Mouse (Mus musculus): ENCODE results near the gene B2m. TPM values are rescaled to one million over a fixed set of nuclear protein-coding genes. Genes with fewer than 3 reads are reported as not detected.
A peak's percentile ranks its signal among the peaks of the same experiment; 100 is the strongest.

Gene B2m
- polyA plus RNA-seq, 1 experiment, result 1,325 TPM

DNA sequence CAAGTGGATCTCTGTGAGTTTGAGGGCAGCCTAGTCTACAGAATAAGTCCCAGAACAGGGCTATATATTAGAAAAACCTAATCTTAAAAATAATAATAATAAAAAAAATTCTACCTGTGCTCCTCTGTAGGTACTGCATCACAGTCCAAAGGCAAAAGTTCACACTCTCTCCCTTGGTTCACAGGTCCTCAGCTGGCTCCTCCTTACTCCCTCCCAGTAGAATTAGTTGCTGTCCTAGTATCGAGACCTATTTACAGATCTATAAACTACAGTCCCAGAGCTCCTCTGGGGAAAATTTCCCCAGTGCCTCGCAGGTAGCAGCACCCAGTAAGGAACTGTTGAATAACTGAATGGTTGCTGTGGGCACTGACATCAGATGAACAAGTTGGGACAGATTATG, 6.7 kb upstream of the B2m start:
- H3K4me3 ChIP-seq (ENCODE audit: low read depth, low read length), result no peak overlapping the region
- H3K27ac ChIP-seq (ENCODE audit: insufficient read depth, low read depth, low read length), result peak overlapping the region; percentile 63
- H3K27me3 ChIP-seq (ENCODE audit: control insufficient read depth, insufficient read depth, low read length), result no peaks in the 10 kb centered on the region
- 27% methylated on average over 2 of the region's 2 CpGs for WGBS
- TF ChIP-seq CTCF (IDR thresholded peaks at IDR 0.05; ENCODE audit: extremely low read depth, insufficient read length, insufficient replicate concordance, low read depth, low read length) (no peak), POLR2A (IDR thresholded peaks at IDR 0.05; ENCODE audit: low read depth, low read length) (no peak)
- no peaks in the 10 kb centered on the region for H3K36me3 ChIP-seq (ENCODE audit: control insufficient read depth, insufficient read depth, low read length)
- H3K4me1 ChIP-seq (ENCODE audit: control insufficient read depth, insufficient read depth, insufficient read length, low read length), result peaks cover 11% of the 10 kb centered on the region; the same call in 1 of the 2 replicates

DNA sequence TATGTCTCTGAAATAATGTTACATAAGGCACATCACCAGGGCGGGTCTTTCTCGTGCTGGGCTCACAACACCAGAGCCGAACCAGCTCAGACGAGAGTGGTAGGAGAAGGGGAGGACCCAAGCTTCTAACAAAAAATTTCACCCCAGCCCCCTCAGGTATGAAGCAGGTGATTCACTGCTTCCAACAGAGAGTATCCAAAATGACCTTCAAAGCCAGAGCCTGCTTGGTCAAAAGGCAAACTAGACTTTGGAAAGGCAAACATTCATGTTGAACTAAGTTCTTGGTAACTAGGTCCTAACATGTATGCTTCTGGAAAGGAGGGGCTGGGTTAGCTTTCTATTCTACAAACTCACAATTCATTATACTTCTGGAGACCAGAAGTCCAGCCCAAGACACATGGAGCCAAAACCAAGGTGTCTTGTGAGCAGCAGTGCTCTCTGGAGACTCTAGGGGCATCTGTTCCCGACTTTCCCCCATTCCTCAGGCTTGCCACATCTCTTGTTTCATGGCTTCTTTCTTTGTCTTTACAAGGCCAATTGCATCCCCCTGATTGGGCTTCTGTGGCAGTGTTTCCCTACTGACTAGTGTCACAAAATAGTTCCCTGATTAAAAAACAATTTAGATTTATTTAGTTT, 6.0 kb upstream of the B2m start:
- no peak for TF ChIP-seq CTCF (IDR thresholded peaks at IDR 0.05; ENCODE audit: extremely low read depth, insufficient read length, insufficient replicate concordance, low read depth, low read length)
- no peak for TF ChIP-seq POLR2A (IDR thresholded peaks at IDR 0.05; ENCODE audit: low read depth, low read length)
- H3K27ac ChIP-seq (ENCODE audit: insufficient read depth, low read depth, low read length), result peak overlapping the region; percentile 63
- H3K4me1 ChIP-seq (ENCODE audit: control insufficient read depth, insufficient read depth, insufficient read length, low read length), result peaks cover 13% of the 10 kb centered on the region; the same call in 1 of the 2 replicates
- WGBS, result 71% methylated on average over 5 of the region's 5 CpGs
- no peak overlapping the region for H3K4me3 ChIP-seq (ENCODE audit: low read depth, low read length)
- no peaks in the 10 kb centered on the region for H3K36me3 ChIP-seq (ENCODE audit: control insufficient read depth, insufficient read depth, low read length)
- H3K27me3 ChIP-seq (ENCODE audit: control insufficient read depth, insufficient read depth, low read length), result no peaks in the 10 kb centered on the region

DNA sequence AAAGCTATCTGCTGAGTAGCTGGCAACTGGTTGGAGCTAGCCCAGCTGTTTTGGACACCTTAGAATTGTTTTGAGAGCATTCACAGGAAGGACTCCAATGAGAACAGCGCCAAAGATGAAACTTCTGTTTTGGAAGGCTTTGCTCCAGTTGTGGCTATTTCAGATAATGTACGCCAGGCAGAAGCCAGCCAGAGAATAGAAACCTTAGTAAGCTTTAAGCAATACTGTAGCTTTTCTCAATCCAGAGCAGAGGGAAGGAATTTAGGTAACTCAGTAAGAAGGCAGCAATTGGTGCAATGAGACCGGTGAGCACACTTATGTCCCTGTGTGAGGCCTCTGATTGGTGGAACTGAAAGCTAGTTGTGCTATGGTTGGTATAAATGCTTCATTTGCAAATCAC, 4.4 kb upstream of the B2m start:
- no peak for TF ChIP-seq POLR2A (IDR thresholded peaks at IDR 0.05; ENCODE audit: low read depth, low read length)
- TF ChIP-seq CTCF (IDR thresholded peaks at IDR 0.05; ENCODE audit: extremely low read depth, insufficient read length, insufficient replicate concordance, low read depth, low read length), result no peak
- Histone ChIP-seq H3K36me3 (ENCODE audit: control insufficient read depth, insufficient read depth, low read length) (no peaks in the 10 kb centered on the region), H3K27ac (ENCODE audit: insufficient read depth, low read depth, low read length) (no peak overlapping the region), H3K4me1 (ENCODE audit: control insufficient read depth, insufficient read depth, insufficient read length, low read length) (peaks cover 6% of the 10 kb centered on the region), H3K4me3 (ENCODE audit: low read depth, low read length) (no peak overlapping the region), H3K27me3 (ENCODE audit: control insufficient read depth, insufficient read depth, low read length) (no peaks in the 10 kb centered on the region)
- WGBS, result 94% methylated on average over 3 of the region's 3 CpGs

DNA sequence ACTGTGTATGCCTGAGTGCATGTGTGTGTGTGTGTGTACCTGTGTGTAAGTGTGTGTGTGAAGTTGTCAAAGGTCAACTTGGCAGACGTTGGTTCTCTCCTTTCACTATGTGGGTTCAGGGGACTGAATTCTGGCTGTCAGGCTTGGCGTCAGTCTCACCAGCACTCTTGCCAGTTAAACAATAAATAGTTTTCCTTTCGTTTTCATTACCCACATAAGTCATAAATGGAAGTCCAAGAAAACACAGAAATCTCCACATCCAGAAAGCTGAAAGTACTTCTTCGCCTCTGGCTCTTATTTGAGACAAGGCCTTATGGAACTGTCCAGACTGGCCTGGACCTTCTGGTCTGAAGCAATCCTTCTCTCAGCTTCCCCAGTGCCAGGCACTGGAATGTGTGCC, 1.7 kb upstream of the B2m start:
- H3K4me3 ChIP-seq (ENCODE audit: low read depth, low read length), result no peak overlapping the region

DNA sequence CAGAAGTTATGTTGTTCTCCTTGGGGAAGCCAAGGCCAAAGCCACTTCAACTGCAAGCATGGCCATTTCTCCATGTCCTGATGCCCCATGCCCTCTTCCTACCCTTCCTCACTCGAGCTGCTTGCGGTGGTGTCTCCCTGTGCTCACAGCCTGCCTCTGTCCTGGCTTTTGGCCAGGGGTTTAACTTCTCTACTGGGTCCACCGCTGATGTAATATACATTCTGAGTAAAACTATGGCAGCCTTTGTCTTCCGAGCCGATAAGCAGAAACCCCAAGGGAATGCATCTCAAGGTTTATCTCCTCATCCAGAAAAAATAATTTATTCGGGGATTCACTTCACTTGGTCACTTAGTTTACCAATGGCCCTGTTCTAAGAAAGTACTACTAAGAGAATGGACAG, 799 bp upstream of the B2m start:
- Histone ChIP-seq H3K27me3 (ENCODE audit: control insufficient read depth, insufficient read depth, low read length) (no peaks in the 10 kb centered on the region), H3K27ac (ENCODE audit: insufficient read depth, low read depth, low read length) (peak overlapping the region; percentile 87)
- 53% methylated on average over 6 of the region's 6 CpGs for WGBS

More for the DNA sequence above, 1.7 kb upstream of the B2m start:
- H3K4me1 ChIP-seq (ENCODE audit: control insufficient read depth, insufficient read depth, insufficient read length, low read length), result peaks cover 6% of the 10 kb centered on the region
- peaks cover 14% of the 10 kb centered on the region for H3K36me3 ChIP-seq (ENCODE audit: control insufficient read depth, insufficient read depth, low read length)
- peak overlapping the region; percentile 84 for H3K27ac ChIP-seq (ENCODE audit: insufficient read depth, low read depth, low read length)
- TF ChIP-seq POLR2A (IDR thresholded peaks at IDR 0.05; ENCODE audit: low read depth, low read length), result no peak
- TF ChIP-seq CTCF (IDR thresholded peaks at IDR 0.05; ENCODE audit: extremely low read depth, insufficient read length, insufficient replicate concordance, low read depth, low read length), result no peak
- H3K27me3 ChIP-seq (ENCODE audit: control insufficient read depth, insufficient read depth, low read length), result no peaks in the 10 kb centered on the region
- WGBS, result 18% methylated on average over 4 of the region's 4 CpGs

DNA sequence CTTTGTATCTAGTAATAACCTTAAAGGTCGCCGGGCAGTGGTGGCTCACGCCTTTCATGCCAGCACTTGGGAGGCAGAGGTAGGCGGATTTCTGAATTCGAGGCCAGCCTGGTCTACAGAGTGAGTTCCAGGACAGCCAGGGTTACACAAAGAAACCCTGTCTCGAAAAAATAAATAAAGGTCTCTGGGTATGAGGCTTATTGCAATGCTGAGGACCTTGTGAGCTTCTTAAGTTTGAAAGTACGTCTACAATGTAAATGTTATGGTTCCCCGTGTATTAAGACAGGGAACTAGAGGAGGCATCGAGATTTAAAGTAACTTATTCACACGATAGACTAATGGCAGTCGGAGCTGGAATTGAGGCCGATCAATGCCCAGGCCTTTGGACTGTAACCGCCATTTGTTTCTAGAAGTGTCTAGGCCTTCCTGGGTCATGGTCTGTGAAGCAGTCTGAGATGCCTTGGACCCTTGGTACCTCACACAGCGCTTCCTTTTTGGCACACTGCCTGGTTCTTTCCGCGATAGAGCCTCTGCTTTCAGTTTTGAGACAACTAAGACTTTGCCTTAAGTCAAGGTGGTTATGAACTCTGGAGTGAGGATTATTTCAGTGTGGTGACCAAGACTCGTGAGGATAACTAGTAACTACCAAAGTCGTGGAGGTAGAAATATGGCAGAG, 894 bp downstream of the B2m start:
- Histone ChIP-seq H3K4me1 (ENCODE audit: control insufficient read depth, insufficient read depth, insufficient read length, low read length) (peaks cover 9% of the 10 kb centered on the region), H3K27ac (ENCODE audit: insufficient read depth, low read depth, low read length) (peak overlapping the region; percentile 90), H3K27me3 (ENCODE audit: control insufficient read depth, insufficient read depth, low read length) (no peaks in the 10 kb centered on the region), H3K36me3 (ENCODE audit: control insufficient read depth, insufficient read depth, low read length) (peaks cover 38% of the 10 kb centered on the region), H3K4me3 (ENCODE audit: low read depth, low read length) (peak overlapping the region; percentile 74)
- 2% methylated on average over 18 of the region's 18 CpGs for WGBS
- TF ChIP-seq POLR2A (IDR thresholded peaks at IDR 0.05; ENCODE audit: low read depth, low read length) (peak; percentile 41; the same call in 1 of the 2 replicates), CTCF (IDR thresholded peaks at IDR 0.05; ENCODE audit: extremely low read depth, insufficient read length, insufficient replicate concordance, low read depth, low read length) (no peak)

More for the DNA sequence above, 799 bp upstream of the B2m start:
- Histone ChIP-seq H3K4me1 (ENCODE audit: control insufficient read depth, insufficient read depth, insufficient read length, low read length) (peaks cover 9% of the 10 kb centered on the region), H3K36me3 (ENCODE audit: control insufficient read depth, insufficient read depth, low read length) (peaks cover 23% of the 10 kb centered on the region), H3K4me3 (ENCODE audit: low read depth, low read length) (no peak overlapping the region)
- TF ChIP-seq CTCF (IDR thresholded peaks at IDR 0.05; ENCODE audit: extremely low read depth, insufficient read length, insufficient replicate concordance, low read depth, low read length) (no peak), POLR2A (IDR thresholded peaks at IDR 0.05; ENCODE audit: low read depth, low read length) (no peak)

DNA sequence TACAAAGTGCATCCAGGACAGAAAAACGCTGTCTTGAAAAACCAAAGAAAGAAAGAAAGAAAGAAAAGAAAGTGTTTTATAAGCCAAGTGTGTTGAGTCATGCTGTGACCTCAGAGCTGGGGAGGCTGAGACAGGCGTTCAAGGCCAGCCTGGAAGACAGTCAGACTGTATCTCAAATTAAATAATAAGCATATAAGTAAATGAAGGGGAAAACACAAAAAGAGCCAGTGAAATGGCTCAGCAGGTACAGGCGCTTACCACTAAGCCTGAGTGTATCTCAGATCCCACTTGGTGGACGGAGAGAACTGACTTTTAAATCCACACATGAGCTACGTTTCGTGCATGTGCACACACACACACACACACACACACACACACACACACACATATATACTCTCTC, 1.8 kb downstream of the B2m start:
- H3K4me1 ChIP-seq (ENCODE audit: control insufficient read depth, insufficient read depth, insufficient read length, low read length), result peaks cover 9% of the 10 kb centered on the region
- WGBS, result 56% methylated on average over 6 of the region's 6 CpGs
- TF ChIP-seq POLR2A (IDR thresholded peaks at IDR 0.05; ENCODE audit: low read depth, low read length) (no peak), CTCF (IDR thresholded peaks at IDR 0.05; ENCODE audit: extremely low read depth, insufficient read length, insufficient replicate concordance, low read depth, low read length) (no peak)
- H3K27ac ChIP-seq (ENCODE audit: insufficient read depth, low read depth, low read length), result 0 out of 2 replicates have a peak overlapping the region, but pooled peaks have one; percentile 90
- H3K36me3 ChIP-seq (ENCODE audit: control insufficient read depth, insufficient read depth, low read length), result peaks cover 44% of the 10 kb centered on the region
- no peaks in the 10 kb centered on the region for H3K27me3 ChIP-seq (ENCODE audit: control insufficient read depth, insufficient read depth, low read length)
- peak overlapping the region; percentile 33; the same call in 1 of the 2 replicates for H3K4me3 ChIP-seq (ENCODE audit: low read depth, low read length)
